Mouse (Mus musculus) bone marrow macrophage, adult 2 months (primary cell): ENCODE data around the gene Dst. TPM values are rescaled to one million over a fixed set of nuclear protein-coding genes. Genes with fewer than 3 reads are reported as not detected.

Experiments used
- H3K27ac ChIP-seq: 2 replicates; pipeline ENCODE4 v1.5.1; 2012; ENCODE audit warnings: low read depth, low read length; ENCODE audit not compliant: insufficient read depth
- H3K4me1 ChIP-seq: 2 replicates; pipeline ENCODE4 v1.6.1; 2012; ENCODE audit warnings: low read length; ENCODE audit not compliant: control insufficient read depth, insufficient read depth
- H3K4me3 ChIP-seq: 2 replicates; pipeline ENCODE4 v1.5.1; 2012; ENCODE audit warnings: mild to moderate bottlenecking, low read length, moderate library complexity; ENCODE audit not compliant: insufficient read depth
- CTCF ChIP-seq: IDR thresholded peaks from 2 replicates; pipeline ENCODE4 v1.5.1; 2012; ENCODE audit warnings: low read depth, mild to moderate bottlenecking, low read length, moderate library complexity
- POLR2A ChIP-seq: IDR thresholded peaks from 2 replicates; pipeline ENCODE4 v1.6.1; 2012; ENCODE audit warnings: mild to moderate bottlenecking, low read depth, low read length, borderline replicate concordance
- polyA plus RNA-seq: library from polyadenylated mRNA; stranded (reverse); fragments of >200 nt; gene quantifications from 2 replicates; pipeline ENCODE4 v1.2.4, GENCODE M21; 2012; ENCODE audit not compliant: missing spikeins, insufficient read depth, insufficient read length

Gene Dst
- polyA plus RNA-seq, 1 experiment = 8.5 TPM

DNA sequence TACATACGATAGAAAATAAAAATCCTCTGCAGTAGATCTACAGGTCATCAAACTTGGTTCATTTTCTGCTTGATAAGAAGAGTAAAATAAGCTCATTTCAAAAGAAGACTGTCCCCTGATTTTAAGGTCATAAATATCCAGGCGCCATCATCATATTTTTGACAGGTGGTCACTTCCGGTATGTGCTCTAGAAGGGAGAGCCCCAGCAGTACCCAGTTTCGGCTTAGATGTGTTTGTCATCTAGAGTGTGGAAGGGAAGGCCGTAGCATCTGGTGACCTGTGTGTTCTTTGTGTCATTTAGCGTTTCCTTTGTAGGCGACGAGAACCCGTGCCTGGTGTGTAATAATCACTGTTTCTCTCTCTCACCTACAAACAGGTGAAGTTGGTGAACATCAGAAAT is 209.0 kb downstream of the Dst start:
- H3K4me1 ChIP-seq = peaks cover 10% of the 10 kb centered on the region
- TF ChIP-seq POLR2A (no peak), CTCF (no peak)
- H3K4me3 ChIP-seq = no peak overlapping the region
- no peak overlapping the region for H3K27ac ChIP-seq

DNA sequence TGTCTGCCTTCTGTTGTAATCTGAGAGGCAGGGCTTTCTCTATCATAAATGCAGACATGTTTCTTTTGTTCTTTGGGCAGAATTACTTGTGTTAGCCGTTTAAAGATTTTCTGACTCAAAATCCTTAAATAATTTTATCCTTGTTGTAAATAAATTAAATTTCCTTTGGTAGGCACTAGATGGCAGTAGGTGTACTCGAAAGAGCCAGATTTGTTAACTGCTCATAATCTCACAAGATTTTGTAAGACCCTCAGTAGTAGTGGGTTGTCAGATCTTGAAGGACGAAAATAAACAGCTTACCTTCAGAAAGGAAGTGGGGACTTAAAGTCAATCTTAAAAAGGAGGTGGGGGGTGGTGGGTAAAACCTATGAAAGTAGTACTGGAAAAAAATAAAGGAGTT is 209.7 kb downstream of the Dst start:
- H3K4me3 ChIP-seq = no peak overlapping the region
- H3K27ac ChIP-seq = no peak overlapping the region
- H3K4me1 ChIP-seq = peaks cover 4% of the 10 kb centered on the region
- TF ChIP-seq POLR2A (no peak), CTCF (no peak)

DNA sequence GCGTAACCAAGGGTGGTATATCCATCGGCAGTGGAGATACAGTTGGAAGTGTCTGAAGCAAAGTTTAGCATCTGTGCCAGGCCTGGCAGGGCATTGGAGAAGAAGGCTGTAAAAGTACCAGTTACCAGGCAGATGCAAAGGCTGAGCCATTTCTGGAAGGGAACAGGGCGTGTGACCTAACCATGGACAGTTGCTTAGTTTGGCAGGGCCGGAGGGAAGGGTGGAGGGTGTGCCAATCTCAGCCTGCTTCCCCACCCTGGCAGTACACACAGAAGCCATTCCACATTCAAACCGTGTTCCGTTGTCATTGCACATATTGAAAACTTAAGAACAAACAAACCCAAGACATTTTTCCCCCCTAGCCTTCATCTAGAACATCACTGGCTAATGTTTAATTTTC is 212.0 kb downstream of the Dst start:
- no peak overlapping the region for H3K4me3 ChIP-seq
- TF ChIP-seq CTCF (no peak), POLR2A (no peak)
- no peaks in the 10 kb centered on the region for H3K4me1 ChIP-seq
- no peak overlapping the region for H3K27ac ChIP-seq

DNA sequence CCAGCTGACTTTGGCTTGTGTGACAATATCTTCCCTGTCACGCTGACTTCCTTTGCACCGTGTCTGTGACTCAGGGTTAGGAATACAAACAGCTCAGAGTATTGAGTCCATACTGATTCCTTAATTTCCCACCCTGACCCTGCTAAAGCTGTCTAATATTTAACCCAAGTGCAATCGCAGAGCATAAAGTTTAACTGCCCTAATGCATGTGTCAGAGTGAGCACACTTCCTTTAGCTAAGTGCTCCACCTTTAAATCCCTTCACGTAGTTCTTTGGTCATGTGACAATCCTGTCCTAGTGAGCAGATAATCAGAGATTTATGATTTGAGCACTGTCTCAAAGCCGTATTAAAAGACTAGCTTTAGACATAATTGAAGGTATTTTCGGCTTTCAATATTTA is 212.6 kb downstream of the Dst start:
- Histone ChIP-seq H3K4me1 (no peaks in the 10 kb centered on the region), H3K4me3 (no peak overlapping the region), H3K27ac (no peak overlapping the region)
- TF ChIP-seq CTCF (no peak), POLR2A (no peak)

DNA sequence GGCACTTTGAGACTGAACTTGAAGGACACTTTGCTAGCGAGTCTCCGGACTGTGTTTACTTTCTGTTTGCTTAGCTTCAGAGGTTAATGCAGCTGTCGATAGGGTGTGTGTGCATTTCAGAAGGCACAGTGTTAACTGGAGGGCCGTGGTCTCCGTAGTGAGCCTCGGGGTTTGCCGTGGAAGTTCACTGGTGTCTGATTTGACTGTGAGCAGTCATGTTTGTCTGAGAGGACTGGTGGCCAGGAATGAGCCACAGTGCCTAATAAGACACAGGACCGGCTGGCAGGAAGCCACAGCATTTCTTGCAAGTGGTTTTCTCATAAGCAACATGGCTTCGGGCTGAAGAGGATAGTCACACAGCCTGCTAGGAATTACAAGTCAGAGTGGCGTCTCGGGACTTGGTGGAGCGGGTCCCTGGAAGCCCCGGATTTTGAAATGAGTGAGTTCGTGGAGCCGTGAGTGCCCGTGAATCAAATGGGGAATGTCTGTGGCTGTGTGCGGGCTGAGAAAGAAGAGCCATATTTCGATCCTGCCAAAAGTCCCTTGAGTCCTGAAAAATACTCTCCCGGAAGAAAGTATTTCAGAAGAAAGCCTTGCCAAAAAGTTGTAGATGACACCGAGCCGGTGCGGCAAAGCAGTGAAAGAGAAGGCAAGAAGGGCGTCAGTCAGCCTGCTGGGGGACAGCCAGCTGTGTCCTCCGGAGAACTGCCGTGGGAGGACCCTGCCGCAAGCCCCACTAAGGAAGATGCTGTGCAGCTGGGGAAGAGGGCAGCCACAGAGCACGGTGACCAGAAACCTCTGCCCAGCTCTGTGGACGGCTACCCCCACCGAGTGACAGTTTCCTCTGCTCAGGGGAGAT is 213.4 kb downstream of the Dst start:
- TF ChIP-seq POLR2A = no peak
- no peak for TF ChIP-seq CTCF
- Histone ChIP-seq H3K27ac (no peak overlapping the region), H3K4me1 (no peaks in the 10 kb centered on the region), H3K4me3 (no peak overlapping the region)

DNA sequence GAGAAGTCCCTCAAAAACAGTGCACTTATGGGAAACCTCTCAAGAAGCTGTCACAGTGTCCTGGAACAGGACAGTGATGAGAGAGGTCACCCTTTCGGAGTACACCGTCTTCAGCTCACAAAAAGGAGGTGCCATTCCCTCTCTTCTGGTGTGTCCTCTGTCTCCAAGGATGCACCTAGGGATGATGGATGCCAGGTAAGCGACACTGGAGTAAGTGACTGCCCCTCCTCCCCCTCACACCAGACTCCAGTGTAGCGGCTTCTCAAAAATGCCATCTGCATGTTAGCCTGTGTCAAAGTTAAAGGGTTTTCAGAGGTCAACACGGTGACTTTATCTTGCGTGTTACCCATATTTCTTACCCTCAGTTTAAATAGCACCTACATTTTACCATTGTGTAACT is 214.2 kb downstream of the Dst start:
- no peaks in the 10 kb centered on the region for H3K4me1 ChIP-seq
- TF ChIP-seq POLR2A (no peak), CTCF (no peak)
- no peak overlapping the region for H3K27ac ChIP-seq
- no peak overlapping the region for H3K4me3 ChIP-seq

DNA sequence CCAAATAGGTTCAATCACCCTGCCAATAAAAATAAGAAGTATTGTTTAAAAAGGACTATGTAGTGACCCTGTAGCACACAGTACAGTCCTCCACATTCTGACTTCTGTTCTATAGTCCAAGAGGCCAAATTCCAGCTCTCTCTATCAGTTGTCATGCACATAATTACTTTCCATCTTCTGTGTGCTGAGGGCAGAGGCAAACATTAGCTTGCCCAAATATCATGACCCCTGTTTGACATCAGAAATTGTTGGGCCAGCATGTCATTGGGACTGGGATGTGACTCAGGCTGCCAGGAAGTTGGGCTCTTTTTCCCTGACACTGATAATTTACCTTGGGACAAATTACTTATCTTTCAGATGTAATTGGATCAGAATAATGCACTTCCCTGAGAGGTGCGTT is 214.9 kb downstream of the Dst start:
- TF ChIP-seq POLR2A (no peak), CTCF (no peak)
- no peaks in the 10 kb centered on the region for H3K4me1 ChIP-seq
- H3K27ac ChIP-seq = no peak overlapping the region
- H3K4me3 ChIP-seq = no peak overlapping the region

DNA sequence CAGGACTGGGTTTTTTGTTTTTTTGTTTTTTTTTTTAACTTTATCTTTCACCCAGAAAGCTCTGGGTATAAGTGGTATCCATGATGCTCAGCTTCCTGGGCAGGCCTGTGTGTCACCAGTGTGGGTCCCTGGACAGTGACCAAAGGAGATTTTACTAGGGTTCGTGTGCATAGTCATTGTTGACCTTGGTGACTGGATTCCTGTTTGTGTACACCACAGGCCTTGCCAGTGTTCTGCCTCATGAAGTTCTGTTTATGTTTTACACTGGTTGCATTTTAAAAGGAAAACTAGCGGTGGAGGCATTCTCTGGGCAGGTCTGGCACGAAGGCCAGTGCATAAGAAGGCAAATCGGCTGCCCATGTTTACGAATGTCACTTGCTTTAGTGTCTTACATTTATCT is 215.3 kb downstream of the Dst start:
- H3K4me3 ChIP-seq = no peak overlapping the region
- H3K27ac ChIP-seq = no peak overlapping the region
- H3K4me1 ChIP-seq = no peaks in the 10 kb centered on the region
- TF ChIP-seq POLR2A = no peak
- TF ChIP-seq CTCF = no peak

DNA sequence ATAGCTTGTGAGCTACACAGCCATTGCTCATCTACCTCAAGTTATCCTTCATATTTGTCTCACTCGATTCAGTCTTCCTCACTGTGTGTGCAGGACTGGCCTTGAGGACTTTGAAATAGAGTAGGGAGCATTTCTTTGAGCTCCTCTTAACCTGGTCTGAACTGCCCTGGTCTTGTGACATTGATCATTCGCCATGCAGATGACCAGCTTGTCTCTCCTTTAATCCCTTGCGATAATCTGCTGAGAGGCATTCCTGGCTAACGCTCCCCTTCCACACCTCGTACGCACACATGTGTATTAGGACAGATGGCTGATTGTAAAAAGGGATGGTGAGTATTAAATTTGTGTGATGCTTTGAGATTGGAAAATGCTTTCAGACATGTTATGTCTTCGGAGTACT is 216.4 kb downstream of the Dst start:
- H3K27ac ChIP-seq = no peak overlapping the region
- no peak overlapping the region for H3K4me3 ChIP-seq
- H3K4me1 ChIP-seq = no peaks in the 10 kb centered on the region
- TF ChIP-seq POLR2A (no peak), CTCF (no peak)

DNA sequence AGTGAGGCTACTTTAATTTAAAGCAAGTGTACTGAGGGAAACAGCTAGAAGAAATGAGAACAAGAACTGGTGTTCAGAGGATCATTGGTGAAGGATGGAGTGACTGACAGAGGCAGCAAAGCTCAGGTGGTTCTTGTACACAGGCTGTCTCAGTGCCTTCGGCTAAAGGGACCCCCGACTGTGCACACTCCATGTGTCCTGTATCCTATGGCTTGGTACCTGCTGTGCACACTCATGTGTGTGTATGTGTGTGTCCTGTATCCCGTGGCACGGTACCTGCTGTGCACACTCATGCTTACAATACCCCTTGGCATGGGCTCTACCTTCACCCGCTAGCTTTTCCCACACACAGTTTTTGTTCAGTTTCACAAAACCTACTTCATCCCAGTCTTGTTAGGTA is 217.1 kb downstream of the Dst start:
- Histone ChIP-seq H3K4me1 (no peaks in the 10 kb centered on the region), H3K4me3 (no peak overlapping the region), H3K27ac (no peak overlapping the region)
- no peak for TF ChIP-seq POLR2A
- TF ChIP-seq CTCF = no peak
